Mouse (Mus musculus): ENCODE measurements around the gene Btbd1.

GRCm38 (mm10) chr7:81864552-81864951 lies 35.3 kb upstream of the Btbd1 start:
- TF ChIP-seq CTCF (IDR thresholded peaks at IDR 0.05; ENCODE audit: low read depth) (no peak), EP300 (IDR thresholded peaks at IDR 0.05; ENCODE audit: low read depth) (no peak)
